Mouse (Mus musculus) adrenal gland (tissue): ENCODE data around the gene Arhgap4.

Source experiments
- intact Hi-C: fragments of 180-260 bp; cut with DNase I; formaldehyde crosslinking; loops from one replicate; pipeline ENCODE4 v1.15.1; 2025
- long read RNA-seq, 2 experiments: library from polyadenylated mRNA; unstranded; transcript quantifications; one replicate each; pipeline ENCODE4 v2.0.0; 2020; ENCODE audit warnings: borderline replicate concordance in 1 of 2; ENCODE audit not compliant: insufficient replicate concordance in 1 of 2

Arhgap4 gene
- long read RNA-seq, experiment 1, partial matches to known transcripts, result 2 of 3 reads
- long read RNA-seq, experiment 1, other reads (novel, unspliced or antisense), result 1 of 3 reads
- long read RNA-seq, experiment 2, partial matches to known transcripts, result 3 of 5 reads
- long read RNA-seq, experiment 2, other reads (novel, unspliced or antisense), result 1 of 5 reads

DNA sequence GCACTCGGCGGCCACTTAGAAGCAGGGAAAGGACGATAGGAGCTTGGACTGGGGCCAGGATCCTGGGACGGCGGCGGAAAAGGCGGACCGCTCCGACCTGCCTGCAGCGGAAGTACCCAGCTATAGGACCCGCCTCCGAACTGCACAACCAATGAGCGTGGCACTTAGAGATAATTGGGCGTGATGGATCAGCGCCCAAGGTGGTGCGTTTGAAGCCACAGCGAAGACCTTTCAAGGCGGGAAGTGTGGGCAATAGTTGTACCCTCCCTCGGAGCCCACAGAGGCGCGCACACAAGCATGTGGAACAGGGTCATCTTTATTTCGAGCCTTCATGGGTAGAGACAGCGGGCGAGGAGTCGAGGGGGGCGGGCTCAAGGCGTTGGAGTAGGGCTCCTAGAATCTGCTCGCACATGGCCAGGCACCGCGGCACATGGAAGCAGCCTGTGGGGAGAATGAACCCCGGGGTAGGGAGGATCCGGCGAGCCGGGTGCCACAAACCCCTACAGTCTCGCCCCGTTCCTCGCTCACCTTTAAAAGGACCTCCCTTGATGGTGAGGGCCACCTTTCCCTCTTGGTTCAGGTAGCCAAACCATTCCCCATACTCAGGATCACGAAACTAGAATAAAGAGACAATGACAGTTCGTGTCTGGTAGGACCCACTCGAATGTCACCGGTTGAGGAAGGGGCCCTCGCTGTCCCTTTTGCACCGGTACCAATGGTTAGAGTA lies at the start of gene Arhgap4, which contains the start of gene Naa10:
Gene Arhgap4 (minus strand): TSS at position 48 of the 727 bp plus-strand sequence.
Gene Naa10 (minus strand): TSS at position 122 of the 727 bp plus-strand sequence.
- intact Hi-C loops, result no loop called here

DNA sequence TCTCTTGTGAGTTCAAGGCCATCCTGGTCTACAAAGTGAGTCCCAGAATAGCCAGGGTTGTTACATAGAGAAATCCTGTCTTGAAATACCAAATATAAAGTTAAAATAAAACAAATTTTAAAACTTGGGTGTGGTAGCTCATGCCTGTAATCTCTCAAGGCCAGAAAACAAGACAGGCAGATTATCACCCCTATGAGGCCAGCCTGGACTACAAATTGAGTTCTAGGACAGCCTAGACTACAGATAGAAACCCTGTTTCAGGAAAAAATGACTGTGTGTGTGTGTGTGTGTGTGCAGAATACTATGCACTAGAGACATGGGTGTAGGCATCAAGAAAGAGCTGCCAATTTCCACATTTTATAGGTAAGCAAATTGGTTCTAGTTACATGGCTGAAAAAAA lies 49.1 kb upstream of the Arhgap4 start:
- intact Hi-C loops, result no loop called here

DNA sequence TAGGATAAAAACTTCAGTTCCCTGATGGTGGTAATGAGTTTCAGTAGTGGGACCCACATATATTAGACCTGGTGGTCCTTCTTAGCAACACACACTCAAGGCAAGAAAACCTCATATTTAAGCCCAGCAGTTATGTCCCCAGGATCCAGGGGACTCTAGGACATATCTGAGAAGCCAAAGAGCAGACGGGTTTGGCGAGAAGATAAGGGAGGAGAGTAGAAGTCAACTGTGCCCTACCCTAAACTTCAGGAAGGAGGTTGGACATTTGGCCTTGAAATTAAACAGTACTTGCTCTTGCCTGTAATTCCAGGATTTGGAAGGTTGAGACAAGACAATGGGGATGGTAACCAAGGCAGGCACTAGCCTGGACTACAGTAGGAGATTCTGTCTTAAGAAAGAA lies 48.1 kb upstream of the Arhgap4 start:
- intact Hi-C loops, result loop anchor here (2.0 kb wide), 1 partner anchor 53 kb away; the partner anchor contains the start of gene Irak1

DNA sequence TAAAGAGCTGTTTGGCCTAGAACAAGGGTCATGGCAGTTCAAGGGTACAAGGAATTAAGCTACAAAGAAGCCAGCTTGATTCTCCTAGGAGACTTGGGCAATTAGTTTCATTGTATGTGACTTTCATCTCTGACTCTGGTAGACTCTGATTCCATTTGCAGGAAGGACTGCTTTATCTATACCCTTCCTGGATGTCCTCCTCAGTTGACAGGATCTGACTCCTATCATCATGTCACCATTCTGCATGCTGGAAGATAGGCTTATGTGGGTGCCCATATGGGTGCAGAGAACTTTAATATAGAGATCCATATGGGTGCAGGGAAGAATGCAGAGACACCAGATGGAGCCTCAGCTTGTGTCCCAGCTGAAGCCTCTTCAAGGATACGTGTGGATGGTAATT lies 47.5 kb upstream of the Arhgap4 start:
- intact Hi-C loops, result loop anchor here (2.0 kb wide), 1 partner anchor 54 kb away; the partner anchor contains the start of gene Irak1

DNA sequence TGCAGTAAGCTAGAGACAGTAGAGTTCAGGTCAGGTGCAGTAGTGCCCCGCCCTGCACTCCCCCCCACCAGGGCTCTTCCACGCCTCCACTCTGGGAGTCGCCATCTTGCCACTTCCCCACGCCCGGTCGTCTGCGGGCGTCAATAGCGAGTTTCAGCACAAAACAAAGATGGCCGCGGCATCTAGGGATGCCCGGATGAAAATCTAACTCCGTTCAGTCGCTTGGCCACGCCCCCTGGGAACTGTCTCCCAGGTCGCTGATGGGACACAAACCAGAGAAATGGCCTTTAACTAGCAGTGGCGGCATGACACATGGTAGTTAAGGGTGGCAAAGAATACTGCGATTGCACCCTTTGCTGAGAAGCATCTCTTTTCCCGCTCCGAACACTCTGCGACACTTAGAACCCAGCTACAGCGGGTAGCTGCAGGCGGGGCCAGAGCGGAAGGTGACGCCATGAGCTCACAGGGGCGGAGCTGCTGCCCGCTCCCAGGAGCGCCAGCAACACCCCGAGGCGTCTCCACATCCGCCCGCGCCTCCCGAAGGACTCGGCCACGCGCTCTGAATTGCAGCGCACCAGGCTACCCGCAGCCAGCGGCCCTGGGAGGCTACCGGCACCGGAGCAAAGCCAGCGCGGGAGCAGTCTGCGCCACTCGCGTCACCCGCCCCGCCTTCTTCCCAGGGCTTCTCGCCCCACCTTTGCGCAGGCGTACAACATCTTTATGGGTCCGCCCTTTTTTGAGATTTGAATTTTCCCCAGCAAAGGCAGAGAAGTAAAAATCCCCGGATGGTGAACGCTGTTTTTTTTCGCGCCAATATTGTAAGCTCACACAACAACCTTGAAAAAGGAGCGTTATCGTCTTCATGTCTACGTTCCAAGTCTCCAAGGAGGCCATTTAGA lies 45.8 kb upstream of the Arhgap4 start:
- intact Hi-C loops, result loop anchor here (2.0 kb wide), 1 partner anchor 55 kb away; the partner anchor contains the start of gene Irak1

DNA sequence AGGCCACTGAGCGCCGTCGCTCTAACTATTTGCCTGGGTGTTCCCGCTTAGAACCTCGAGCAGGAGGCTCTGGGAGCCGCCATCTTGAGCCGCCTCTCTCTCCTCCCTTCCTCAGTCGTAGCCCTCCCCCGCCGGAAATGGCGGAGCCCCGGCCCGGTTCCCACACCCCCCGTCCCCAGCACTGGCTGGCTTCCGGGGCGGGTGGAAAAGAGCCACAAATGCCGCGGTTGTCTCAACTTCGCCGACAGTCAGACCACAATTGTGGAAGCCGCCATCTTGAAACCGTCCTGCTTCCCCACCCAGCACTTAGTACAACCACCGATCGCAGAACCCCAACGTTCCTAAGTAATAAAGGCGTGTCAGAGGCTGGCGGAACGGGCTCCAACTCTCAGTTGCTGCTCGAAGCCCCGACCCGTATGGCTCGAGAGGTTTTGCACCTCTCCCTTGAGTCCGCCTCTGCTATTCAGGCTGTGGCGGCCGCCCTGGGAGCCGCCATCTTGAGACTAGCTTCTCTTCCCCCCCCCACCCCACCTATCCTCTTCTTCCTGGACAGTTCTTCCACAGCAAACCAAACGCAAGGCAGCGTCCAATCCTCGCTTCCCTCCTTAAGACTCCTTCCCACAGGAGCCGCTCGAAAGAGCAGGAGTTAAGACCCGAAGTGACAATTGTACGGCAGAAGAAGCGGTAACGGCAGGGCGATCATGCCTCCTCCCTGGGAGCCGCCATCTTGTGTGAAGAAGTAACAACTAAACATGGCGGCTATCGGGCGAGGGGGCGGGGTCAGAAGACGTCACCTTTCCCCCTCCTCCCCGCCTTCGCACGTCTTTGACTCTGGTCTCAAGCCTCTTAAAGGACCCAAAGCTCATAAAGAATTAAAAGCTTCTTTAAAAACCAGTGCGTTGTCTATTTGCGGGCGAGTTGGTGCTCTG lies 44.8 kb upstream of the Arhgap4 start, which contains the start of gene Hcfc1:
Gene Hcfc1 (minus strand): TSS at position 110 of the 929 bp plus-strand sequence.
- intact Hi-C loops, result no loop called here

DNA sequence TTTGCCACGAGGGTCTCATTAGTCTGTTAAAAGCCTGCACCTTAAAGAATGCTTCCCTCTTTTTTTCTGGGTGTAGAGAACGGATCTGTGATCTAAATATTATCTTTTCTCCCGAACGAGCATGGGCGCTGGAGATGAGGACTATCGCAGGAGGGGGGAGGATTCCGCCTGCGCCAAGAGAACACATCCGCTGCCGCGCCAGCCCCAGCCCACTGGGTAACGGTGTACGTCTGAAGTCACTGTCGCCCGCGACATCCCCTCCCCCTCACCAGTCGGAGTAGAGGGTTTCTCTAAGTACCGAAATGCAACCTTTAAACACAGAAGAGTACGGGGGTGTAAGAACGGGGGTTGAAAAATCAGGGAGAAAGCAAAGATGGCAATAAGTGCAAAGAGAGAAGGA lies 43.6 kb upstream of the Arhgap4 start:
- intact Hi-C loops, result no loop called here

DNA sequence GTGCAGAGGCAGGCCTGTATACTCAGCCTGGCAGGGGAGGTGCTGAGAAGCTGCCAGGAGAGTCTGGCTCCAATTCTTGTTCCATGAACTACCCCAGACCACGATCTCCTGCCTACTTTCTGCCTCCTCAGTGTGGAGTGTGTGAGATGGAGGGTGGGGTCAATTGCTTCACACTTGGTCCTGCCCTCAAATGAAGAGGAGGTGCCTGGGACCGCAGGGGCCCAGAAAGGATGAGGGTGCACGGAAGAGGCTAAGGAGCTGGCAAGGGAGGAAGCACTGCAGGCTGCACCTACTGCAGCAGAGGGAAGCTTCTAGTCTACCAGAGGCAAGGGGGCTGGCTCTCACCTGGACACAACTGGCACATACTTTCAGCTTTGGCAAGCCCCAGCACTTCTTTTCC lies 42.7 kb upstream of the Arhgap4 start:
- intact Hi-C loops, result no loop called here

DNA sequence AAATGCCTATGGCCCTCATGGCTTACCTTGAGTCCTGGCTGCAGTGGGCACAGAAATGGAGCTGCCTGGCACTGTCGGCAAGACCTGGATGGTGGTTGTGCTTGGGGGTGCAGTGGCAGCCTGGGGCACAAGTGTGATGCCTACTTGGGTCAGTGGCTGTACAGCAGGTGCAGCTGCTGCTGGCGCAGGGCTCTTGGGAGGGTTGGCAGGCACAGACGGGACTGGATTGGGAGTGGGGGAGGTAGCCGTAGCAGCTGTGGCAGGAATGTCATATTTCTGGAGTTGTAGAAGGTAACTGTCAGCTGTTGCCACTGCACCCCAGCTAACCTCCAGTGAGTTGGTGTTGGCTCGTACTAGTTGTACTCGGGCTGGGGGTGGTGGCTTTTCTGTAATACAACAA lies 33.3 kb upstream of the Arhgap4 start:
- intact Hi-C loops, result no loop called here

DNA sequence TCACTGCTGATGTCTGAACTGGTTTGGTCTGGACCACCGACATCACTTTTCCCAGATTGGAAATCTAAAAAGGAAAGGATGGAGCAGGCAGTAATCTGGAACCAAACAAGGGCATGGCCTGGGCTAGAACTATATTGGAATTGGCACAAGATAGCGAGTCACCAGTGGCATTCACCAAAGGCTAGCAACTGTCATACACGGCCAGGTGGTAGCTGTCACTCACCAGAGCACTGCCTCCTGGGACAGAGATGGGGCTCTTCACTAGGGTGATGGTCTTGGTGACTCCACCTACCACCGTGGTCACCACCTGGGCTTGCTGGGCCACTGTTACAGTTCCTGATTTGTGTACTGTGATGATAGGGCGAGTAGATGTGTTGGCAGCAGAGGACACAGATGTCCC lies 30.9 kb upstream of the Arhgap4 start:
- intact Hi-C loops, result no loop called here

DNA sequence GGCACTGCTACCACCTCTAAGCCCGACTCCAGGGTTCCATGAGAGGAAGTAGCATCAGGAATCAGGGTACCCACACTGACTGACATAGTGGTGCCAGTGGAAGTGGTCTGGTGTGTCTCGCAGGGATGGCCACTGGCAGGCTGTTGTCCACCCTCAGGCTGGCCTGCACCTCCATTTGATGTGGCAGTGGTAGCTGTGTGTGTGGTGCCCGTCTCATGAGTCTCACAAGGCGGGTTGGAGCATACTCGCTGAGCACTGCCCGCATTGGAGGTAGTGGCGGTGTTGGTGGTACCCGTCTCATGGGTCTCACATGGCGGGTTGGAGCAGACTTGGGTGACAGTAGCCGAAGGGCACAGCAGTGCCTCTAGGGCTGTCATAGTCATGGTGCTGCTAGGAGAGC lies 27.7 kb upstream of the Arhgap4 start:
- intact Hi-C loops, result loop anchor here (5.0 kb wide), 1 partner anchor 152 kb away; no protein-coding TSS in a partner anchor

DNA sequence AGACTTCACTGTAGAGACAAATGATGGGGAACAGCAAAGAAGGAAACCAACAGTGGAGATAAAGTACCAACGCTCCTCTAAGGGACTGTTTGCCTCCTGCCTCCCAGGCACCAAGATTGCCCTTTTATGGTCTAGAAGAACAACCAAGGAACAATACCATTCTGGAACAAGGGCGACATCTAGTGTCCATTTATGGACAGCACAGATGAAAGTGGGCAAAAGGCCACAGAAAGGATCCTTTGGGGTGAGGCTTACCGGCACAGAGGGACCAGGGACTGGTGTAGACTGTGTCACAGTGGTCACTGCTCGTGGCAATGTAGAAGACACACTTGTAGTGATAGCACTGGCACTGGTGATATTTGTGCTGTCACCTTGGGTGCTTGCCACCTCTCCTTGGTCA lies 27.0 kb upstream of the Arhgap4 start:
- intact Hi-C loops, result loop anchor here (5.0 kb wide), 1 partner anchor 151 kb away; no protein-coding TSS in a partner anchor

DNA sequence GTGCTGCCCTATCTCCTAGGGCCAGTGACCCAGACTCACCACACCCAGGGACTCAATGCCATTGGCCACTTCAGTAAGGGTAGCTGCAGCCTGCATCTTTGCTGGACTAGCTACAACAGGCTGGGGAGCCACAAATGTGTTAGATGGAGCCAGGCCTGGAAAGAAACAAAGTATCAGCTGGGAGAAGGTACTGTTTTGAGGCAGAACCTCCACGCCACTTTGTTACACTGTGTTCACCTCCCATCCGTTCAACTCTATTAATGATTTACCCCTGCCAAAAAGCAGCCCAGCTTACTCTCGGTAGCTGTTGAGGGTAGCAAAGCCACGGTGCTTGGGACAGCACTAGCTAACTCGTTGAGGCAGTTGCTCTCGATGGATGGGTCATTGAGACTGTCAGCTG lies 25.2 kb upstream of the Arhgap4 start:
- intact Hi-C loops, result loop anchor here (5.0 kb wide), 1 partner anchor 150 kb away; no protein-coding TSS in a partner anchor

DNA sequence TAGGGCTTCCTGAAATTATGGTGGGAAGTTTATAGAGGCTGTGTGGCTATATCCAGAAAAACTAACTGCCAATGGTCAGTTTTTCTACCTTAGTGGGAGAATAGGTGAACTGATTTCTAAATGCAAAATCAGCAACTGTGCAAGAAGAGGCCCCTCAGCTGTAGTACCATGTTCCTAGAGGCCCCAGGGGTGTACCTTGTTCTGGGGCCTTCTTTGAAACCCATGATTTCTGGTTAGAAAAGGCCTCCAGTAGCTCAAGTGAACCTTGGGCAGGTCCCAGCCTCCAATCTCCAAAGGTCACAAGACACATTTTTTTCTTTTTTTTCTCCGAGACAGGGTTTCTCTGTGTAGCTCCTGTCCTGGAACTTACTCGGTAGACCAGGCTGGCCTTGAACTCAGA lies 20.6 kb upstream of the Arhgap4 start:
- intact Hi-C loops, result no loop called here

DNA sequence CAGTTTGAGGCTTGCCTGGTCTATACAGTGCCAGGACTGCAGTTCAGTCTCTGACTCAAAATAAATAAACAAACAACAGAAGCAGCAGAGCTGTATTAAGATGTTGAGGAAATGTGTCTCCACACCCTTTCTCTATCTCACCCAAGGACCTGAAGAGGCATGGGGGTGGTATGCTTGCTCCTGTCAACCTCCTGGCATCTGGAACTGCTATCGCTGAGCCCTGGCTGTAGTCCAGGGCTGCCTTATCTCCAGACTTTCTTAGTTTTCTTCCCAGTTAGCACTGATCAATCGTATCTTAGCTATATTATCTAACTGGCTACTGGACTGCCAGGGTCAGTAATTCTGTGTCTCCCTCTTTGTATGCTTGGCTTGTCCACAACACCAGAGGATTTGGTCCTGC lies 20.2 kb upstream of the Arhgap4 start:
- intact Hi-C loops, result no loop called here

DNA sequence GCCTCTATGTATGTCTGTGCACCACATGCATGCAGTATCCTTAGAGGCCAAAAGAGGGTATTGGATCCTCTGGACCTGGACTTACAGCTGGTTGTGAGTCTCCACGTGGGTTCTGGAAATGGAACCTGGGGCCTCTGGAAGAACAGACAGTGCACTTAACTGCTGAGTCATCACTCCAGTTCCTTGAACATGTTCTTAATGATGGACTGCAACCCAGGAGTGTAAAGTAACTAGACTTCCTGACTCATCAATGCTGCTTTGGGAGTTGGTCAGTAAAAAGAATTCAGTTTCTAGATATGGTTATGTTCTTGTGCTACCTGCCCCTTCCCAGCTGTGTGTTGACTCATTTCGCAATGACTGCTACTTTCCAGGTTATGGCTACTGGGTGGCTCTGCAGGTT lies 10.2 kb upstream of the Arhgap4 start:
- intact Hi-C loops, result no loop called here

DNA sequence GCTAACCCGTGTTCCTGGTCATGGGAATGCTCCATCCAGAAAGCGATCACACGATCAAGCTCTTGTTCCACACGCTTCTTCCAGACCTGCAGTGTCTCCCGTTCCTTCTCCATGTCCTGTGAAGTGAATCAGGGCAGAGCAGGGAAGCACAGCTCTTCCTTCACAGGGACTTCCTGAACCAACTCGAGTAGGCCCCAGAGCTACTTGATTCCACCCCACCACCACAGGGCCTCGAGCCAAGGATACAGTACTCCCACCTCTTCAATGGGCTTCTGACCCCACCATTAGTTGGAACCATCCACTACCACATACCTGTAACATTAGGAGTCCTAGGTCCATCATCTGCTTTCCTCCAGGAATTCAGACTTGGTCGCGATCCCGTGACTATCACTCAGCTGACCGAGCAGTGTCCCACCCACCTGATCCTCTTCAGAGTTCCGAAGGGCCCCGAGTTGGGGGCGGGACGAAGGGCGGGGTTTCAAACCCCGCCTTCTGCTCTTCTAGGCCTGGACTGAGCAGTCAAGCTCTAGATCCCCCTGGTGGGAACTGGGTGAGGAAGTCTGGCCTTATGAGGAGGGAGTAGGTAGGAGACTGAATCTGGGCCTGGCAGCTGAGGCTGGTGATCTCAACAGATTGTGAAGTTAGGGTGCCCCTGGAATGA lies 8.9 kb upstream of the Arhgap4 start, which contains the start of gene Renbp:
Gene Renbp (minus strand): TSS at position 449 of the 661 bp plus-strand sequence.
- intact Hi-C loops, result no loop called here

DNA sequence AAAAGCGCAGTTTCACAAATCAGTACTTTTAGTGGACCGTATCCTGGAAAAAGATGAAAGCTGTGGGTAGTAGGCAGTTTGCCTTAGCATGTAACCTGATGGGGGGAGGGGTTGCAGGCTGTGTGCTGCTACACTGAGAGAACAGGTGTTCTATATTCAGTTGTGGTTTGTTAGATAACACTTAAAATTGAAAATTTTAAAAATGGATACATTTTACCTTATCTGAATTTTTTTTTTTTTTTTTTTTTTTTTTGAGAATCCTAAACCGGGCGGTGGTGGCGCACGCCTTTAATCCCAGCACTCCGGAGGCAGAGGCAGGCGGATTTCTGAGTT lies 846 bp upstream of the Arhgap4 start:
- intact Hi-C loops, result no loop called here

DNA sequence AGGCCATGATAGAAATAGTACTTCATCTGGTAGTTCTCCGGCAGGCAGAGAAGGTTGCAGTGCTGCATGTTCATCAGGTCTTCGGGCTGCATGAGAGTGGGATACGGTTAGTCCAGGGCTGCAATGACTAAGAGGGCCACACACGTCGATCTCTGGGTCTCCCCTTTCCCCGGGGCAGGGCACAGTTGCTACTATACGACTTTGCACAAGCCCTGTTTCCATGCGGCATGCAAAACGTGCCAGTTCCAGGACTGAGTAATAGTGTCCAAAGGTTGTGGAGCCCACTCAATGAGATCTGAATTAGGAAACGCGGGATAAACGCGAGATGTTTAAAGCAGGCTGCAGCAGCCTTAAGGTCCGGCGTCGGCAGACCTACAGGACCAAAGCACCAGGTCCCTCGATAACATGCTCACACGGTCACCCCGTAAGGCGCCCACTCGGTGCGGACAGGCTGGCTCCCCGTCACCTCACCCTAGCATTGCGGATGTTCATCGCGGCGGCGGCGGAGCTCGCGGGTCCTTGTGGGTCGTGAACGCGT lies 316 bp downstream of the Arhgap4 start:
- intact Hi-C loops, result no loop called here

DNA sequence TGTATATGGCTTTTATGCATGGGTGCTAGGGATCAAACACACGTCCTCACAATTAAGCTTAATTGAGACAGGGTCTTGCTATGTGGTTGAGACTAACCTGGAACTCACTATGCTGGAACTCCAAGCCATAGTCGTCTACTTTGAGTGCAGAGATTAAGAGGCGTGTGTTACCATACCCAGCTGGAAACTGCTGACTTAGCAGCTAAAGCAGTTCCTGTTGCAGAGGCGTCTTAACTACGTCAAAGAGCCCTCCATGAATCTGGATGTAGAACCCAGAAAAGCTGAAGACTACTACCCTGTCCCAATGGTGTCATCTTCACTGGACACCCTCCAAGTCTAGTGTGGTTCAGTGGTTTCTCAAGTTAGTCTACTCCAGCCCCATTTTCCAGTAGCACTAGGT lies 3.0 kb downstream of the Arhgap4 start:
- intact Hi-C loops, result no loop called here
